Mouse (Mus musculus): ENCODE data around the gene Wdr6.

Wdr6 gene

GRCm38 (mm10) chr9:108572321-108572720, 6.2 kb downstream of the Wdr6 start:
- no peak for DNase-seq

- DNase-seq, result no peak
These were observed 7.1 kb downstream of the Wdr6 start for GRCm38 (mm10) chr9:108571401-108571973.

- DNase-seq, result peak; percentile 88
These were observed 8.2 kb downstream of the Wdr6 start for GRCm38 (mm10) chr9:108570207-108570896.

- peak; percentile 97 for DNase-seq
These were observed 8.9 kb downstream of the Wdr6 start, which contains the start of gene Dalrd3 for GRCm38 (mm10) chr9:108569381-108570206. Dalrd3 (plus strand) TSS chr9:108569886.

- DNase-seq, result no peak
These were observed 10.0 kb downstream of the Wdr6 start for GRCm38 (mm10) chr9:108568511-108568921.

- DNase-seq, result peak; percentile 45
These were observed 10.6 kb downstream of the Wdr6 start for GRCm38 (mm10) chr9:108567931-108568419.

GRCm38 (mm10) chr9:108566815-108567776, 11.4 kb downstream of the Wdr6 start, which contains the start of gene Ndufaf3:
Ndufaf3 (minus strand) TSS chr9:108567434.
- DNase-seq, result peak; percentile 98

GRCm38 (mm10) chr9:108565881-108566814, 12.4 kb downstream of the Wdr6 start:
- no peak for DNase-seq

GRCm38 (mm10) chr9:108564131-108564530, 14.4 kb downstream of the Wdr6 start:
- DNase-seq, result no peak

GRCm38 (mm10) chr9:108563671-108564070, 14.9 kb downstream of the Wdr6 start:
- DNase-seq, result no peak

GRCm38 (mm10) chr9:108560227-108560841, 18.2 kb downstream of the Wdr6 start, which contains the start of gene Impdh2:
Impdh2 (plus strand) TSS chr9:108560286.
- peak; percentile 97 for DNase-seq

GRCm38 (mm10) chr9:108559169-108559568, 19.4 kb downstream of the Wdr6 start:
- no peak for DNase-seq

- no peak for DNase-seq
These were observed 31.7 kb downstream of the Wdr6 start for GRCm38 (mm10) chr9:108546875-108547274.

- DNase-seq, result peak; percentile 13
These were observed 32.6 kb downstream of the Wdr6 start for GRCm38 (mm10) chr9:108545986-108546385.

- DNase-seq, result no peak
These were observed 37.7 kb downstream of the Wdr6 start for GRCm38 (mm10) chr9:108540846-108541245.

- DNase-seq, result no peak
These were observed 47.0 kb downstream of the Wdr6 start for GRCm38 (mm10) chr9:108531496-108531895.

- DNase-seq, result no peak
These were observed 47.6 kb downstream of the Wdr6 start for GRCm38 (mm10) chr9:108530954-108531353.

- DNase-seq, result no peak
These were observed 53.1 kb downstream of the Wdr6 start for GRCm38 (mm10) chr9:108525400-108525799.

- DNase-seq, result no peak
These were observed 55.2 kb downstream of the Wdr6 start for GRCm38 (mm10) chr9:108523341-108523740.

Measured in kidney, adult 9 months (tissue).